Mouse (Mus musculus): ENCODE data around the gene Cdkn1c. TPM values are rescaled to one million over a fixed set of nuclear protein-coding genes. Genes with fewer than 3 reads are reported as not detected.

The Cdkn1c gene
- polyA plus RNA-seq (2012; rRNA removed) = 75.0 and 124 TPM in 2 replicates

DNA sequence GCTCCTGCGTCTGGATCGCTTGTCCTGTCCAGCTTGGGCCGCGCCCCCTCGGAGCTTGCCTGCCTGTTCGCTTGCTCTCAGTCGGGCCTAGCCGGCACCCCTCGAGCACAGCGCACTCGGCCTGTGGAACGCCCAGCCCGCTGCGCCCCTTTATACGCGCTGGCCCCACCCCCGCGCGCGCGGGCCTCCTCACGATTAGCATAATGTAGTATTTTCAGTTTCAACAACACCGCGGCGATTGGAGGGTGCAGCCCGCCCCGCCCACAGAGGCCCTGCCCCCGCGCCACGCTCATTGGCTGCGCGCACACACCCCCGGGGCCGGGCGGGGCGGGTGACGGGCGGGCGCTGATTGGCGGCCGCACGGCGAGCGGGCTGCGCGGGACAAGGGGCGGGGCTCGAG lies at the start of gene Cdkn1c:
Gene Cdkn1c, minus strand, starts transcription at position 177 of the 400 bp plus-strand sequence.

DNA sequence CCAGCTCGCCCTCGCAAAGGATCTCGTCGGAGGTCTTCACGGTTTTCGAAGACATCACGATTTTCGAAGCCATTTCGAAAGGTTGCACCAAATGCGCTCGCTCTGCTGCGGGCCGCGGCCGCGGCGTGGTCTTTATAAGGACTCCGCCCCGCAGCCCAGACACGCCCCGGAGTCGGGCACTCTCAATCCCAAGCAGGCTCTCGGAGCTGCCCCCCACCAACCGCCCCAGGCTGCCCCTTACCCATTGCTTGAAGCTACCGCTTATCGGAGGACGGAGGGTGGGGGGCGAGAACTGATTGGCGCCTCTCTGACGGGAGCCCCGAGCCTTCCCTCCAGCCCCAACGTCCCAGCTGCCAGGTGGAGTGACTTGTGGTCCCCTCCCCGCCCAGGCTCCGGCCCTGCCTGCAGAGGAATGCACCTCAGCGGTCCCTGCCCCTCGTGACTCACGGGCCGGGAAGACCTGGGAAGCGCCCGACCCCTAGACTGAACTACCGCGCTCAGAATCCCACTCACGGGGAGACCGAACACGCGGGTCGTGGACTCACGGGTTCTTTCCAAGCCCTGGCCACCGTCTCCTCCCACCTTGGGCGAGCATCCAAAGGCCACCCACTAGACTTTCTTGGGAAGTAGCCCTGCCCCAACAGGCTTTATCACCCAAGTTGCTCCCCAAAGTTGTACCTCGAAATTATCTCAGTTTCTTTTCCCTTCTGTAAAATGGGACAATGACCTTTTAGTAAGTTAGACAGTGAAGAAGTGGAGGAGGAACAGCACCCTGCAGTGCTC lies 41.8 kb upstream of the Cdkn1c start, which contains the start of gene Phlda2:
Gene Phlda2, minus strand, starts transcription at position 733 of the 783 bp plus-strand sequence.

DNA sequence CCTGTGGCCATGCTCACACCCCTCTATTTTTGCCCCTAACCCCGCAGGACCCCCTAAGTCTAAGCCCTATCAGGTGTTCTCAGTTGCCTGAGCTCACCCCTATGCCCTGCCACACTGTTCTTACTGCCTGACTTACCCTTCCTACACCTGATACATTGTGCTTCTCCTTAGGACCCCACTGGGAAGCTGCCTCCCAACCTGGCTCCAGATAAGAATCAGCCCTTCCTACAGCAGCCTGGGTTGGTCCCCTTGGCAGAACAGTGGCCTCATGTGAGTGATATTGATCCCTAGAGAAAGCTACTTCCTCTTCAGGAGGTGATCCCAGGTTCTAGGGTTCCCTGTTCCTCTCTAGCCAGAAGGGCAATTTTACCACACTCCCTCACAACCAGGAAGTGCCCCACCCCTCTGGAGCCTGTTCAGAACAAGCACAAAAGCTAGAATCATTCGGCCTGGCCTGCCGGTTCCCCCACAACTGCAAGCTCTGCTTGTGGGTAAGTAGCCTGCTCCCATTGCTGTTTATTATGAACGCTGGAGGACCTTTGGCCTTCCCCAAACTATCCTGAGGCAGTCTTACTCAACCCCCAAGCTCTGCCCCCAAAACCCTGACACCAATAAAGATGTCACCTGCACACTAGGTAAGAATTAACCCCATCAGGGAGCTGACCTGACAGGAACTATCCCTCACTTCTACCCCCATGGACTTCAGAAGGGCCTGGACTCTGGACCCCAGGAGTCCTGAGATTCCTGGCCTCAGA lies 12.7 kb upstream of the Cdkn1c start, which contains the start of gene Slc22a18:
Gene Slc22a18, plus strand, starts transcription at position 390 of the 755 bp plus-strand sequence.

Other genes starting within 250 kb of the Cdkn1c start
- gene Slc22a18, start 12.7 kb upstream of the Cdkn1c start, polyA plus RNA-seq (2012; rRNA removed) = 11.2 and 16.6 TPM in 2 replicates
- gene Phlda2, start 42.1 kb upstream of the Cdkn1c start, polyA plus RNA-seq (2012; rRNA removed) = 16.0 and 19.3 TPM in 2 replicates
- gene Nap1l4, start 88.1 kb upstream of the Cdkn1c start, polyA plus RNA-seq (2012; rRNA removed) = 48.5 and 49.7 TPM in 2 replicates
- 27.0 and 28.9 TPM in 2 replicates for gene Cars, start 139.0 kb upstream of the Cdkn1c start, polyA plus RNA-seq (2012; rRNA removed)
- 0.60 and 0.71 TPM in 2 replicates for gene Tnfrsf26, start 167.7 kb upstream of the Cdkn1c start, polyA plus RNA-seq (2012; rRNA removed)
- 0.73 and 1.1 TPM in 2 replicates for gene Tnfrsf22, start 188.6 kb upstream of the Cdkn1c start, polyA plus RNA-seq (2012; rRNA removed)
- 0.60 and 0.63 TPM in 2 replicates for gene Tnfrsf23, start 224.8 kb upstream of the Cdkn1c start, polyA plus RNA-seq (2012; rRNA removed)

Measured in liver, embryonic 18 days (tissue).